Mouse (Mus musculus) brain, adult 2 months (tissue): ENCODE data around the gene Shq1.

Experiments used
- DNase-seq: peaks from one replicate; pipeline ENCODE4 v3.0.0; 2011; ENCODE audit warnings: low read depth, low spot score

Gene Shq1

DNA sequence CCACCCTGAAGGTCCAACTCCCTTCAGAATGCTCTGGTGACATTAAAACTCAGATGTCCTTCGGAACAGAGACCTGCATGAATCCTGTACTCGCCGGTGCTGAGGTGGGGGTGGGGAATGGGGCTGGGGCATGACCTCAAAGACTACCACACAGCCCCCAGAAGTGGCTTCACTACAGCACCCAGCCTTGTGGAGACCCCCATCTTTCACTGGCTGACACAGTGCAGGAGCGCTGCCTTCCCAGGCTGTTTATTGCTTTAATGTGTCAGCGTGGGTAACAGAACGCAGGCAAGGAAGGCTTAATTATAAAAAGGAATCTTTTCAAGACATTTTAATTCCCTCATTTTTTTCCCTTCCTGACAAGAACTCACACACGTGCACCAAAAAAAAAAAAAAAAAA, 137.6 kb downstream of the Shq1 start:
- no peak for DNase-seq

DNA sequence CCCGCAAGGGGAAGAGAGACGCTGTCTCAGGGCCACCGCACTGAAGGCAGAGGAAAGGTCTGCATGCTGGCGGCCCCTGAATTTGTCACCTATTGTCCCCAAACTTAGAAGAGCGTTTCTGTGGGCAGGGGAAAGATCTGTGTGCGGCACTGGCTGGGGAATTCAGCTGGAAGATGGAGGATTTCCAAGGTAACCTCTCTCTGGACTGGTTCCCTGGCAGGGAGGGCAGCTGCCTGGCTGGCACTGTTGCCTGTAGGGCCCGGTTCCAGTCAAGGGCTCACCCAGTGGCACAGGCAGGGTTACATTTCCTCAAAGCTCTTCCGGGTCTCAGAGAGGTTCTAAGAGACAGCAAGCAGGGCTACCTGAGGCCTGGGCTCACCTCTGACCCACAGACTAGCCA, 138.6 kb downstream of the Shq1 start:
- DNase-seq = no peak

DNA sequence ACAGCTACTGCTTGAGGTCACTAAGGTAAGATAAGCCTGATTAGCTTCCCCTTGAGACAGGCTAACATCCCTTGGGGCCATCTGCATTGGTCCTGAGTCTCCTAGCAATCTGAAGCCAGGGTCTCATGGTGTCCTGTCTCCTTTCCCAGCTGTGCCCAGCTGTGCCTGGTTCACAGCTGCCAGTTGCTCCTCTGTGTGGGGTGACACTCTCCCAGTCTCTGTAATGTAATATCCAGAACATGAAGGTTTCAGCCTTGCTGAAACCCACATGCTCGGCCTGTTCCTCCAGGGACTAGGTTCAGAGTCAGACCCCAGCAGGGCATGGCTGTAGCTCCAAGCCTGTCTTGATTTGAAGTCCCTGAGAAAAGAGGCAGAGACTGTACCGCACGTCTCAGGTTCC, 141.3 kb downstream of the Shq1 start:
- DNase-seq = no peak

DNA sequence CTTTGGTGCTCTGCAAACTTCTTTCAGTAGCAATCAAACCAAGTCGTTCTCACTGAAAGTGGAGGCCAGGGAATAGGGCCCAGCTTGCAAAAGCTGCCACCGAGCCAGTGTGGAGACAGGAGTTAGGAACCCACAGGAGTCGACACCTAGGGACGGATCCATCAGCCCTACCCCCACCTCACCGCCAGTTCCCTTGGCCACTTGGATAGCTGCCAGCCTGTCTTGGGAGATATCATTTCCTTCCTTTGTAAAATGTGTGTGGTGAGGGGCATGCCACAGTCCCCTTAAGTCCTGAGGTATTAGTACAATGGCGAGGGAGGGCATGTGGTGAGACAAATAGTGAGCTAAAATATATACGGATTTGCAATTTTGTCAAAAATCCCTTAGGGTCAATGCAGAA, 142.4 kb downstream of the Shq1 start:
- no peak for DNase-seq

DNA sequence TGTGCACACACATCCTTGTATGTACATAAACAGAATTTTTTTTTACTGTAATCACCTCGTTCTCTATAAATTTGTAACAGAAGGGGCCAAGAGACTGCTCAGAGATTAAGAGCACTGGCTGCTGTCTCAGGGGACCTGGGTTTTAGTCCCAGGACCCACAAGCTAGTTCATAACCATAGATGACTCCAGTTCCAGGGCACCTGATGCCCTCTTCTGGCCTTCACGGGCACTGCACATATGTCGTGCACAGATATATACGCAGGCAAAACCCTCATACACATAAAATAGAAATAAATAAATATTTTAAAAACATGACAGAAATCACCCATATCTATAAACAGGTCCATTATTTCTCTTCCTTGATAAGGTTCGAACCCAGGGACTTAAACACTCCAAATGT, 143.0 kb downstream of the Shq1 start:
- DNase-seq = no peak

DNA sequence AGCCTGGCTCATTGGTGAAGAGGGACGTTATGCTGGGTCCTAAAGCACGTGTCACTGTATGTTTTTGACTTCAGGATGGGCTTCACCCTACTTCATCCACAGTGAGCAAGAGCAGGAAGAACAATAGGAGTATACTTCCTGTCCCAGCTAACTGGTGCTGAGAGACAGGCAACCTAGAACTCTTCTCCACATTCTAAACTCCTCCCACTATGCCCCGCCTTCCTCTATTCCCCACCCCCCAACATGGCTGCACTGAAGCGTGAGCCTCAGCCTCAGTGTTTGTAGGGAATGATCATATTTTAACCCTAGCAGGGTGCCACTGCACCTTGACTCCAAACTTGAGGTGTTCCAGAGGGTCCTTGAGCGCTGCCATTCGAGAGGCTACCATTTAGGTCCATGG, 143.8 kb downstream of the Shq1 start:
- DNase-seq = no peak

DNA sequence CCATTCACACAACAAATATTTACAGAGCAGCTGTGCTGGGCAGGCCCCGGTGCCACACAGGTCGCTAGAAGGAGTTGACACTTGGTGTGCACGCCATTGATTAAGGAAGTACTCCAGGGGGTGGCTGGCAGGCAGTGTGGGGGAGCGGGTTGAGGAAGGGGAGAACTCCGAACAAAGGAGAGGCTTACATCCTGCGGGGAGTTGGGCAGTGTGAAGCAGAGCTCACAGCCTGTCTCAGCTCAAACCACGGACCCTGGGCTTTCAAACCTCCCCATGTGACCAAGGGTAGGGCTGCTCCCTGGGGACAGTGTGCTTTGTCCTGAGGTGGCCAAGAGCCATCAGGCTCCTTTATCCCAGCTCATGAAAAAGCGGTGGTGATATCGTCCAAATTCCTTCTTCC, 144.9 kb downstream of the Shq1 start:
- DNase-seq = no peak

DNA sequence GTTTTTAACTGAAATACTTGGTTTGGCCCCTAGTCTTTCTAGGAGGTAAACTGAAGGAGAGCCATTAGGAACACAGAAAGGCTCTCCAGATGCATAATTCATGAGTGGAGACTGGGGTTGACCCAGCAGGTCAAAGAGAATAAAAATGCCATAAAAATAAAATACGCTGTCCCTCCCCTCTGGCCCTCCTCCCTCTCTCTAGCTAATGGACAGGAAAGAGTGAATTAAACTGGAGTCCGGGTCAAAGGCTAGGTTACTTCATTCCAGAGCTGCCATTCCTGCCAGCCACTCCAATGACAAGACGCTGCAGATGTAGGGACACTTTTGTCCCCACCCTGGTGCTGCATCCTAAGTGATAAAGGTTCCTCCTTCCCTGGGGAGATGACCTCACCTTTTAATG, 145.5 kb downstream of the Shq1 start:
- DNase-seq = no peak

DNA sequence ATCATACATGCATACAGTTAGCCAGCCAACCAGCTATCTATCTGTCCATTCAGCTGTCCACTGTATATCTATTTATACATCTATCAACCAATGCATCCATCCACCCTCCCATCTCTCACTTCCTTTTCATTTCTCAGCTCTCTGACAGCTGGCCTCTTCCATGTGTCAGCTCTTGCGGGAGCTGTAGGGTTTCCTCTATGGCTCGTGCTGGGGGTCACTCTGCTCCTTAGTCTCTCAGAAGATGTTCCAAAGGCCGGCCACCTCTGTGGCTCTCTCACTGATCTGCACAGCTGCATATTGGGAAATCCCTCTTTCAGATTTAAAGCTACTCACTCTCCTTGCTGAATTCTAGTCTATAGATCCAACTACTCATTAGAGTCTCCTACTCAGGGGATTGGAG, 148.5 kb downstream of the Shq1 start:
- no peak for DNase-seq

DNA sequence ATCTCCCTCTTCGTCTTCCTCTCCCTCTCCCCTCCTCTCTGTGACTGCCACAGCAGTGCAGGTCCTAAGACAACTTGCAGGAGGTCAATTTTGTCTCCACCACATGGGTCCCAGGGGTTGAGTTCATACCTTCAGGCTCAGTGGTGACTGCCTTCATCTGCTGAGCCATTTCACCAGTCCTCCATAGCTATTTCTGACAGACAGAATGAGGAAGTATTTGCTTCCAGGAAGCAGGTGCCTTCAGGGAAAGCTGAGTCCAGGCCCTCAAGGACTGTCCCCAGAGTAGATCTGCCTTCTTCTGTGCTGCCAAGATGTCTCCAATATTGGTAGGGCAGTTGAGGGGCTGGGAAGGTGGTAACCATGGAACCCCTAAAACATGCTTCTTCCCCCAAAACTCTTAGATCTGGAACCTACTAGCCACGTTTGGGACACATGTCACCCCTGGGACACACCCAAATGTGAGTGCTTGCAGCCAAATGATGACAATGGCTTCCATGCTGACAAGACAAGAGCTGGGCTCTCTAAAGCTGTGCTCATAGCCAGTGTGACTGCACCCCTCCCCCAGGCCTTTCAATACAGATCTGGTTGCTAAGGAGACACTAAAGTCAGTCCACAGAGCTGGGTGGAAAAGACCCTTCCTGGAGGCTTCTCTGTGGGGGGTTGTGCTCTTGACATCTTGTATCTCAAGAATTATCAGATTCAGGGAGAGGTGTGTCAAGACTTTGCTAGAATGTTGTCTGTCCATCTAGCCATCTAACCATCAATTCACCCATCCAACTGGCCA, 149.2 kb downstream of the Shq1 start:
- no peak for DNase-seq

DNA sequence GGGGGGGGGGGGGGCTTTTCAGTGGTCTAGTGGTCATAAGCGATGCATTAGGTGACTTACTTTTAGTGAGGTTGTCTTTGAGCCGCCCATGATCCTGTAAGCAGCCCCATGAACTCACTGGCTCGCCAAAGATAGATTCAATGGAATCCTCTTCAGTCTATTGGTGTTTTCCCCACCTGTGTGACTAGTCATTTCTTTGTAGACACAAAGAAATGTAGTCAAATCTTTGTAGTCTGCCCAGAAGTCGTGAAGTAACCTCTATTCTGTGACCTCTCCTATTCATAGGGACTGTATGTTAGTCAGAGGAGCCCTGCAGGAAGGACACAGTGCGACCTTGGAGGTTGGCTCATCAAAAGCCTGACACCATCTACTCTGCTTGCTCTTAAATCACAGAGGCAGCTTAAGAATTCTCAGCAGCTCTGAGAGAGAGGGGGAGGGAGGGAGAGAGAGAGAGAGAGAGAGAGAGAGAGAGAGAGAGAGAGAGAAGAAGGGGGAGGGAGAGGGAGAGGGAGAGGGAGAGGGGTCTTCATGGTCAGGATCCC, 150.3 kb downstream of the Shq1 start:
- DNase-seq = no peak

DNA sequence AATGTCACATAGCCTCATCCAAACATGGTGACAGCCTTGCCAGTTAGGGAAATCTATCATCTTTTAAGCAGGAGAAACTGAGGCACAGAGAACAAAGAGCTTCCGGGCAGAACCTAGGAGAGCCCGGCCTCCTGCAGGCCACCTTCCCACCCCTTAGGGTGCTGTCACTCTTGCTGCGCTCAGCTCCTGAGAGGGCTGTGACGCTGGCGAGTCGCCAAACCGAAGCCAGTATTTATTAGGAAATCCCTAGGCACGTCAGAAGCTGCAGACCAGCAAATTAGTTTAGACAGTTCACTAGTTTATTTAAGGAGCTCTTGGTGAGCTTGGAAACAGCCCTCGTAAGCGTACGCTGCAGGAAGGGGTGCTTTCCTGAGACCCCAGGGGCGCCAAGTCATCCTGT, 151.1 kb downstream of the Shq1 start:
- DNase-seq = no peak
